Mouse (Mus musculus): ENCODE data around the gene Cfap43. TPM values are rescaled to one million over a fixed set of nuclear protein-coding genes. Genes with fewer than 3 reads are reported as not detected.

Gene Cfap43
- total and polyA plus RNA-seq, 3 experiments = 3.2 to 12.7 (median 11.7) TPM

GRCm38 (mm10) chr19:47918455-47919101, 509 bp downstream of the Cfap43 start (continued):
- TF ChIP-seq MAZ (IDR thresholded peaks at IDR 0.05; ENCODE audit: low read depth, low read length) (no peak), POLR2AphosphoS2 (IDR thresholded peaks at IDR 0.05; ENCODE audit: low read depth, low read length) (no peak), E2F4 (IDR thresholded peaks at IDR 0.05; ENCODE audit: insufficient replicate concordance, low read depth, low read length) (no peak), ELF1 (IDR thresholded peaks at IDR 0.05; ENCODE audit: low read depth, low read length) (peak; percentile 42; the same call in 1 of the 2 replicates), MXI1 (IDR thresholded peaks at IDR 0.05; ENCODE audit: low read depth, low read length) (peak; percentile 51; the same call in 1 of the 2 replicates), CHD2 (IDR thresholded peaks at IDR 0.05; ENCODE audit: low read length) (no peak), POLR2A (IDR thresholded peaks at IDR 0.05; ENCODE audit: low read depth, low read length) (no peak), JUN (IDR thresholded peaks at IDR 0.05; ENCODE audit: insufficient read depth, low read depth, low read length) (no peak)

- peaks cover 14 to 47% of the 10 kb centered on the region in 2 experiments for H3K4me1 ChIP-seq (ENCODE audit: control insufficient read depth in 1 of 2, insufficient read depth in 2 of 2)
- no peak for DNase-seq (ENCODE audit: extremely low read depth)
- dilution Hi-C loops (cut with MboI; ENCODE audit: extremely low pct_ligation_motif_present, extremely low pct_unique_long_range_greater_than_20kb, low sequenced_read_pairs) (no loop called here), in situ Hi-C loops (cut with MboI; ENCODE audit: low pct_ligation_motif_present, low pct_unique_long_range_greater_than_20kb, low sequenced_read_pairs) (no loop called here)
- no peak for TF ChIP-seq MAFK (IDR thresholded peaks at IDR 0.05; ENCODE audit: insufficient replicate concordance, low read length)
- H3K79me2 ChIP-seq (replicated peaks; ENCODE audit: control insufficient read depth, extremely low read depth, insufficient read depth, poor library complexity, severe bottlenecking) = peaks cover 16% of the 10 kb centered on the region; the same call in 1 of the 2 replicates
- H3K27ac ChIP-seq (ENCODE audit: insufficient read depth, low read depth) = no peak overlapping the region
- peaks cover 0 to 30% of the 10 kb centered on the region in 2 experiments for H3K36me3 ChIP-seq (replicated peaks in 1 of 2; ENCODE audit: control insufficient read depth in 1 of 2, insufficient read depth in 1 of 2, low read length in 1 of 2)
- peak overlapping the region; percentile 91 for H3K4me2 ChIP-seq (ENCODE audit: insufficient read depth, low read depth, poor library complexity, severe bottlenecking)
- H3K4me3 ChIP-seq (replicated peaks in 1 of 3; ENCODE audit: low read depth in 2 of 3, low read length in 2 of 3, poor library complexity in 1 of 3) = peak overlapping the region; percentile 97 to 99 (median 97)
- H3K27me3 ChIP-seq (replicated peaks) = no peaks in the 10 kb centered on the region
- H3K9ac ChIP-seq (ENCODE audit: insufficient read depth, low read depth) = peak overlapping the region; percentile 79
- no peaks in the 10 kb centered on the region for H3K9me3 ChIP-seq (replicated peaks; ENCODE audit: low read length)
Measured at GRCm38 (mm10) chr19:47918016-47918415, 1.1 kb downstream of the Cfap43 start.

GRCm38 (mm10) chr19:47917396-47917795, 1.7 kb downstream of the Cfap43 start:
- Histone ChIP-seq H3K9ac (ENCODE audit: insufficient read depth, low read depth) (no peak overlapping the region), H3K36me3 (replicated peaks in 1 of 2; ENCODE audit: control insufficient read depth in 1 of 2, insufficient read depth in 1 of 2, low read length in 1 of 2) (peaks cover 0 to 34% of the 10 kb centered on the region in 2 experiments), H3K4me1 (ENCODE audit: control insufficient read depth in 1 of 2, insufficient read depth in 2 of 2) (peaks cover 14 to 47% of the 10 kb centered on the region in 2 experiments), H3K4me3 (replicated peaks in 1 of 3; ENCODE audit: low read depth in 2 of 3, low read length in 2 of 3, poor library complexity in 1 of 3) (peak overlapping the region in 1 of 3 experiments; percentile 99), H3K79me2 (replicated peaks; ENCODE audit: control insufficient read depth, extremely low read depth, insufficient read depth, poor library complexity, severe bottlenecking) (peaks cover 16% of the 10 kb centered on the region; the same call in 1 of the 2 replicates), H3K9me3 (replicated peaks; ENCODE audit: low read length) (no peaks in the 10 kb centered on the region), H3K4me2 (ENCODE audit: insufficient read depth, low read depth, poor library complexity, severe bottlenecking) (peak overlapping the region; percentile 91; the same call in 1 of the 2 replicates), H3K27ac (ENCODE audit: insufficient read depth, low read depth) (no peak overlapping the region), H3K27me3 (replicated peaks) (no peaks in the 10 kb centered on the region)
- in situ Hi-C loops (cut with MboI; ENCODE audit: low pct_ligation_motif_present, low pct_unique_long_range_greater_than_20kb, low sequenced_read_pairs) = no loop called here
- DNase-seq (ENCODE audit: extremely low read depth) = no peak
- TF ChIP-seq POLR2A (IDR thresholded peaks at IDR 0.05; ENCODE audit: low read depth, low read length) (no peak), SMC3 (IDR thresholded peaks at IDR 0.05; ENCODE audit: low read depth, low read length) (no peak)
- dilution Hi-C loops (cut with MboI; ENCODE audit: extremely low pct_ligation_motif_present, extremely low pct_unique_long_range_greater_than_20kb, low sequenced_read_pairs) = no loop called here

GRCm38 (mm10) chr19:47915251-47915650, 3.8 kb downstream of the Cfap43 start:
- Histone ChIP-seq H3K4me1 (ENCODE audit: control insufficient read depth in 1 of 2, insufficient read depth in 2 of 2) (peaks cover 22 to 68% of the 10 kb centered on the region in 2 experiments), H3K79me2 (replicated peaks; ENCODE audit: control insufficient read depth, extremely low read depth, insufficient read depth, poor library complexity, severe bottlenecking) (peaks cover 16% of the 10 kb centered on the region; the same call in 1 of the 2 replicates), H3K9ac (ENCODE audit: insufficient read depth, low read depth) (no peak overlapping the region), H3K4me3 (replicated peaks in 1 of 3; ENCODE audit: low read depth in 2 of 3, low read length in 2 of 3, poor library complexity in 1 of 3) (no peak overlapping the region), H3K36me3 (replicated peaks in 1 of 2; ENCODE audit: control insufficient read depth in 1 of 2, insufficient read depth in 1 of 2, low read length in 1 of 2) (peaks cover 0 to 55% of the 10 kb centered on the region in 2 experiments), H3K4me2 (ENCODE audit: insufficient read depth, low read depth, poor library complexity, severe bottlenecking) (no peak overlapping the region), H3K27me3 (replicated peaks) (no peaks in the 10 kb centered on the region), H3K9me3 (replicated peaks; ENCODE audit: low read length) (no peaks in the 10 kb centered on the region), H3K27ac (ENCODE audit: insufficient read depth, low read depth) (no peak overlapping the region)
- dilution Hi-C loops (cut with MboI; ENCODE audit: extremely low pct_ligation_motif_present, extremely low pct_unique_long_range_greater_than_20kb, low sequenced_read_pairs) (no loop called here), in situ Hi-C loops (cut with MboI; ENCODE audit: low pct_ligation_motif_present, low pct_unique_long_range_greater_than_20kb, low sequenced_read_pairs) (no loop called here)
- TF ChIP-seq E2F4 (IDR thresholded peaks at IDR 0.05; ENCODE audit: insufficient replicate concordance, low read depth, low read length) (no peak), BHLHE40 (IDR thresholded peaks at IDR 0.05; ENCODE audit: low read depth, low read length) (peak; percentile 27; the same call in 1 of the 2 replicates)
- peak; percentile 32 for DNase-seq (ENCODE audit: extremely low read depth)
